8 mouse cellular contexts compared by ENCODE assay signal in the genomic region with DNA sequence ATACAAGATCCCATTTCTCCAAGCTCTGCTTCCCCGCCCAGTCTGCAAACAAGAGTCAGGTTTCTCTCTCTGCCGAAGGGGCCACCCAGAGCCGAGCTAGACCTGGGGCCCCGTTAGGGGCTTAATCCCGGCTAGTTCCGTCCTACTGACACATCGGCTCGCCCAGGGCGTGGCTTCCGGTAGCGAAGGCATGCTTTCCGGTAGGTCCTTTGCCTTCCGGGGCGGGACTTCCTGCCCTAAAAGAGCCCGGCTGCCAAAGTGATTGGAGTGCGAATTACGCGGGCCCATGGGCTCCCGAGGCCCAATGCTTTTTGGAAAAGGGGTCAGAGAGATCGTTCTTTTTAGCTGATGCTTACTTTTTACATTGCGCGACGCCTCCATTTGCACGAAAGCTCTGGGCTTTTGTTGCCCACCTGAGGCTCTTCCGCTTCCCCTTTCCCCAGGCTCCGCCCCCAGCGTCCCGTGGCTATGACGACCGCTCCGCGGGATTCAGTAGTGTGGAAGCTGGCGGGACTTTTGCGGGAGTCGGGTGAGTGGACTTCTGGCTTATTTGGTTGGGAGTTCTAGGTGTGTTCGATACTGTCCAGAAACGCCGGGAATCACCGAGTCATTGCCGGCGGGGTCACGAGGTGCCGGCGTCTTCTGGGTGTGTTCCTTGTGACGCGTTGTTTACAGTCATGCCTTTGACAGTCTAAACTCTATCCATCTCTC. TPM values are rescaled to one million over a fixed set of nuclear protein-coding genes. Genes with fewer than 3 reads are reported as not detected.
DNase-seq lines count a peak whose midpoint lies in the region; ATAC-seq and TF ChIP-seq lines count a peak whose summit lies in the region.

A gene (plus strand): TSS at position 209 of the 711 bp plus-strand sequence.

- peaks cover 11% of the 10 kb centered on the region for H3K4me1 ChIP-seq in hindbrain, embryonic 13.5 days (replicated peaks)

- POLR2A ChIA-PET in Patski (lab: Charles Lee): interaction anchor here (0.6 to 1.9 kb wide), 4 partner anchors 15 to 45 kb away, joined by 3 to 7 read pairs (median 4); a partner anchor contains a TSS

- under 1% methylated on average over 46 of the region's 46 CpGs for WGBS in hindbrain, embryonic 13.5 days

- H3K9me3 ChIP-seq in hindbrain, embryonic 13.5 days: no peaks in the 10 kb centered on the region

- ATAC-seq in Patski: peak; percentile 91
- ATAC-seq in hindbrain, embryonic 13.5 days (ENCODE audit: low FRiP score): peak; percentile 97

- peak within 1 kb of the TSS; percentile 56 for H3K4me2 ChIP-seq in hindbrain, embryonic 13.5 days

- peak within 1 kb of the TSS; percentile 60 for H3K4me3 ChIP-seq in hindbrain, embryonic 13.5 days

- no peak for TF ChIP-seq CTCF in Patski (IDR thresholded peaks at IDR 0.05)

- in situ Hi-C loops in Patski (cut with MboI; ENCODE audit: low pct_unique_long_range_greater_than_20kb): no loop called here

- H3K9ac ChIP-seq in hindbrain, embryonic 13.5 days: peak within 1 kb of the TSS; percentile 65

- peak; percentile 46 for DNase-seq in Patski (ENCODE audit: low read depth, low spot score)
- DNase-seq in cerebellum, postnatal 14 days: peak; percentile 90 to 93
- DNase-seq in frontal cortex, postnatal 14 days (ENCODE audit: low spot score in 2 of 2): peak; percentile 79 to 88
- DNase-seq in layer of hippocampus, postnatal 25 days (ENCODE audit: extremely low spot score in 1 of 2, low spot score in 1 of 2): peak; percentile 84 to 89
- peak; percentile 94 for DNase-seq in lung, postnatal 25 days (ENCODE audit: low spot score)
- DNase-seq in retina, embryonic 14.5 days (ENCODE audit: low spot score): peak; percentile 98
- DNase-seq in thymus, postnatal 4 days: peak; percentile 93

- H3K36me3 ChIP-seq in hindbrain, embryonic 13.5 days: peaks cover 14% of the 10 kb centered on the region

- peak within 1 kb of the TSS; percentile 89 for H3K27ac ChIP-seq in hindbrain, embryonic 13.5 days

- CTCF ChIA-PET in Patski (lab: Charles Lee): interaction anchor here (1.2 to 1.3 kb wide), 2 partner anchors 20 to 196 kb away, joined by 3 to 5 read pairs; no protein-coding TSS in a partner anchor

- no peaks in the 10 kb centered on the region for H3K27me3 ChIP-seq in Patski
- no peaks in the 10 kb centered on the region for H3K27me3 ChIP-seq in hindbrain, embryonic 13.5 days

RNA-seq across cellular contexts. Expression of the gene that starts here (rescaled TPM):
- 22.7 TPM for polyA plus RNA-seq in Patski (2021)
- 18.6 and 20.7 TPM in 2 replicates for polyA plus RNA-seq in hindbrain, embryonic 13.5 days (2015; fragmentation: Nextera tagmentation; extraction: Ambion mirVana)
- total RNA-seq in layer of hippocampus, postnatal 25 days (2021): 10 to 100 TPM; 20.6 to 25.5 TPM

Comparison
In these comparisons a context has a peak if more than half of its experiments do, and no peak if none do; other contexts are left out.
1. Peak in every context shown above with its lines: DNase-seq, ATAC-seq, H3K4me3 ChIP-seq and H3K27ac ChIP-seq.
2. DNase-seq: peak in every context shown above with its lines; median percentile 98 in retina, embryonic 14.5 days; 94 in lung, postnatal 25 days; 93 in thymus, postnatal 4 days; 92 in cerebellum, postnatal 14 days; 86 in layer of hippocampus, postnatal 25 days; 84 in frontal cortex, postnatal 14 days; 46 in Patski.